In genomic region chr12:102299209-102299608, GRCm38 (mm10) we compare ENCODE assay signal across 13 mouse cellular contexts.
"Had no signal": no experiment of that assay in that cellular context is flagged by ENCODE, and none has a peak within 500 bp of the region (broad histone marks: within the 10 kb centered on the region; RNA-seq: fewer than 3 reads in every experiment).

No protein-coding gene starts in this region.

- H3K27ac ChIP-seq: kidney, embryonic 15.5 days; left cerebral cortex, adult 2 months; limb, embryonic 10.5 days; midbrain, embryonic 13.5 days had no signal

- H3K9ac ChIP-seq: kidney, embryonic 15.5 days; midbrain, embryonic 13.5 days had no signal

- H3K9me3 ChIP-seq: kidney, embryonic 15.5 days; limb, embryonic 10.5 days; midbrain, embryonic 13.5 days had no signal

- DNase-seq: kidney, adult 2 months; kidney, postnatal 14 days; lung, adult 2 months; lung, postnatal 10 days; lung, postnatal 4 days; right cerebral cortex, postnatal 25 days; thymus, adult 18-20 months; thymus, postnatal 14 days had no signal

- H3K4me3 ChIP-seq: kidney, embryonic 15.5 days; left cerebral cortex, adult 2 months; limb, embryonic 10.5 days; midbrain, embryonic 13.5 days had no signal

- H3K4me2 ChIP-seq: kidney, embryonic 15.5 days; midbrain, embryonic 13.5 days had no signal

- H3K36me3 ChIP-seq: limb, embryonic 10.5 days; midbrain, embryonic 13.5 days had no signal

- H3K27me3 ChIP-seq: kidney, embryonic 15.5 days; midbrain, embryonic 13.5 days had no signal

- ATAC-seq: inflammation-experienced regulatory T-cells, adult 6 months; midbrain, embryonic 13.5 days had no signal
